Mouse (Mus musculus): ENCODE measurements at regions not wholly inside any gene's neighbourhood (a gene's known extent, or its start where the extent isn't known, plus 50 kb on each side); places are given as distances from the start of the nearest gene placed in this dataset.

DNA sequence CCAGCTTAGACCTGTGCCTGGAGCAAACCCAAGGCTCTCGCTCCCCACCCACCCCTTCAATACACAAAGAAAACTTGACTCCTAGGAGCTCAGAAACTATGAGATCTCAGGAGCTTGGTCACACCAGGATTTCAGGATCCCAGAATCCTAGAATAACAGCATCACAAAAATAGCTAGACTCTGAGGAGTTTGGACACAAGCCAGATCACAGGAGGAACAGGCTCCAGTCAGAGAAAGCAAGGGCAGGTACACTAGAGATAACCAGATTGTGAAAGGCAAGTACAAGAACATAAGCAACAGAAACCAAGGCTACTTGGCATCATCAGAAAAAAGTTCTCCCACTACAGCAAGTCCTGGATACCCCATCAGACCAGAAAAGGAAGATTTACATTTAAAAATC is 221.5 kb downstream of the Epha7 start:
- DNase-seq (ENCODE audit: low spot score), result no peak

- DNase-seq (ENCODE audit: low spot score), result no peak
Measured at GRCm38 (mm10) chr4:29039993-29040392, 227.1 kb downstream of the Epha7 start.

DNA sequence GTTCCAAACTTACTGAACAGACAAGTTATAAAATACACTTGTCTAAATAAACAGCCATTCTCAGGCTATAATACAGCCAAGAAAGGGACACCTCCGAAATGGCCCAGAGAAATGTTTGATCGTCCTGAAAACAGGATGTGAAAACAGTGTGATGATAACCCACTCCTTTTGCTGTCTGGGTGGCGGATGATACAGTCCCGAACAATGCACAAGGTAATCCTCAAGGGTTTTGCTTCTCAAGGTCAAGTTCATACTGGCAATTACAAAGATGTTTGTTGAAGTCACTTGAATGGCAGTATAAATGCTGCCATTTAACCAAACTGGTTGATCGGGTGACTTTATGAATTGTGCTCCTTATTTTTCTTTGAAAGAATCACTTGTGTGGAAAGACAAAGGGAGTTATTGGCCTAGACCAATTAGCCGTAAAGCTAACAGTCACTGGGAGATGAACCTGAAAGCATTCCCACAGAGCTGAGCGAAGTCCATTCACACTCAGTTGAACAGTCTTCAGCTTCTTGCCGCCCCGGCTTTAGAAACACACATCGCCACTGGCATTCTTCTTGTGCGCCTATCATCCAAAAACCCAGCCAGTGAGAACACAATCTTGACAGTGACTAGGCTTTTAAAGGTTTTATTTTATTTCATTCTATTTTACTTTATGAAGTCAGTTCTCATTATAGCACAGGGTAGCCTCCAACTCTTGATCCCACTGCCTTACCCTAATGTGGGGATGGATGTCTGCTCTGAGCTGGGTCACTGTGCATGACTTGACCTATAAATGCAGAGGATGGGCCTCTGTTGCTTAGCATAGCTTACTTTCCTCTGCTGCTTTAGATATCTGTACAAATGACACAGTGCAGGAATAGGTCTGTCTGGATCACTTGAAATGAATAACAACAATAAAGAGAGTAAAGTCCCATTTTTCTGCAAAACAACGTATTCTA is 256.0 kb downstream of the Epha7 start:
- no peak for DNase-seq (ENCODE audit: low spot score)

DNA sequence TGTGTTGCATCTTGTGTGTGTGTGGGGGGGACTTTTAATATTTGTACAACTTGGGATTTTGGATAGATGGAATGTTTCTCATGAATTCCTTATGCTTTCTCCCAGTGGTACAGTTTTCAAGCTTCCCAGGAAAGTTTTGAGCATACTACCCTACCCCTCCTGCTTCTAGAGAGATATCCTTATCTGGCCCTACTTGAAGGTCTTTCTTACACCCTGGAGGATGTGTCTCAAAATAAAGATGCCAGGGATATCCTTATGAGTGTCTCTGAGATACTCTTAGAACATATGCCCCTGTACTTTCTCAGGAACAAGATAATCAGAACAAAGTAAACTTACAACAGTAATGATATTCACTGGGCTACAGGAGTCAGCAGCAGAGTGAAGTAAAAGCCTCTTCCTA is 261.3 kb downstream of the Epha7 start:
- no peak for DNase-seq (ENCODE audit: low spot score)

DNA sequence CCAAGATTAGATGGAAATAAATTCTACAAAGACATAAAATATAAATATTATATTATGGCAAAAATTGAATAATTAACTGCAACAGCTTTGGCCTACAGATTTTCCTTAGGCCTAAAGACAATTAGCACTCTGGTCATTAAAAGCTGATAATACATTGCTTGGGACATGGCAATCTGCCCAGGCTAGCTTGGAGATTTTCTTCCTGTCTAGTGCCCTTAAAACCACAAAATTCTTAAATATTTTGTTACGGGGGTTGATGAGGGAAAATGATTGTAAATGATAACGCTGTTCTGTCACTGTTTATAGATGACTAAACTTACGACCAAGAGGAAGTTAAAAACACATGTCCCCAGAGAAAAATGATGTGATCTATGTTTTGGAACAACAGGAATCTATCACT is 261.9 kb downstream of the Epha7 start:
- no peak for DNase-seq (ENCODE audit: low spot score)

DNA sequence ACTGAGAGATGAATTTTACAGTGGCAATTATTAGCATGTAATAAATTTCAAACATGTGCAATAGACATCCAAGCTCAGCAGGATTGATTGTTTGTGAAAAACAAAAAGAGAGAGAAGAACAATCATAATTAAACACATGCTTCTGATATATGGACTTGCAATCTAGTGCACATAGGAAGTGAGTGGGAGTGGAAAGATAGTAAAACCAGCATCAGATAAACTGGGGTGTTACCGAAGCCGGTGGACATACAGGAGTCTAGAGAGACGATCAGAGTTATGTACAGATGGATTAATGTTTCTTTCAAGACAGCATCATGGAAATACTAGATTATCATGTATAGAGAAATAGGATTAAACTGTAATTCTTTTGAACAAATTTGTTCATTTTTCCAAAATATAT is 263.8 kb downstream of the Epha7 start:
- no peak for DNase-seq (ENCODE audit: low spot score)

- DNase-seq (ENCODE audit: low spot score), result no peak
Measured at GRCm38 (mm10) chr4:29078391-29078790, 265.5 kb downstream of the Epha7 start.

GRCm38 (mm10) chr4:29083545-29084290 is 270.8 kb downstream of the Epha7 start:
- DNase-seq (ENCODE audit: low spot score), result no peak

DNA sequence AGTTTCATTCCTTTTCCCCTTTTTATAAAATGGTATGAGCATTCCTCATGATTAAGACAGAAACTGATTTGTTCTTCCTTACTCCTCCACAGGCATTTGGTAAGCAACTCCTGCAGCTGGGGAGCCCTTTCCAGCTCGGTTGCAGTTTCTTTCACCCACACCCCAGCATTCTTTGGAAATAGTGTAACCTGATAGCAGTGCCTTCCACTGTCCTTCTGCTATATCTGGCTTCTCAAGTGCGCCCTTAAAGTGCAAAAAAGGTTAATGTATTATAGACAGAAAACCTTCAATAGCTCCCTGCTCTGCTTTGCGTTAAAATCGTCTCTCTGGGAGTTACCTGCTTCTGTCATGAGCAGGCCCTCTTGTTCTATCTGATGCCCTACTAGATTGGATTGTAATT is 278.0 kb downstream of the Epha7 start:
- no peak for DNase-seq (ENCODE audit: low spot score)

GRCm38 (mm10) chr4:29091495-29092211 is 278.7 kb downstream of the Epha7 start:
- DNase-seq (ENCODE audit: low spot score), result no peak

- no peak for DNase-seq (ENCODE audit: low spot score)
Measured at GRCm38 (mm10) chr4:29102373-29102772, 289.4 kb downstream of the Epha7 start.

DNA sequence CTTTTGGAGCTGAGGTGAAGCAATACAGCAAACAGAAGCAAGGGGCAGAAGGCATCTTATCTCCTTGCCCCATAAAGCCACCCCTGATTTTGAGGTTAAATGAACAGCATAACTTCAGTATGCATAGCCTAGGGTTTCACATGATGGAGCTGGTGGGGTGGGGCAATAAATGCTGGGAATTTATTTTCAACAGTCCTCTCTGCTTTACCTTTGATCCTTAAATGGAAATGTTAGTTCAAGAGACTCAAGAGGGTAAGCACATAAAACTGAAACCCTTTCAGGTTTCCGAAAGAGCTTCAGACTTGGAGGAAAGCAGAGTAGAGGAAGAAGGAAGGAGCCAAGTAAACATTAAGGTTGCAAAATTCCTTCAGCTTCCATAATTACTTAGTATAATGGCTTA is 290.5 kb downstream of the Epha7 start:
- no peak for DNase-seq (ENCODE audit: low spot score)

- DNase-seq (ENCODE audit: low spot score), result no peak
Measured at GRCm38 (mm10) chr4:29112552-29112951, 299.6 kb downstream of the Epha7 start.

- DNase-seq (ENCODE audit: low spot score), result no peak
Measured at GRCm38 (mm10) chr4:29117025-29117424, 304.1 kb downstream of the Epha7 start.

GRCm38 (mm10) chr4:29117926-29118325 is 305.0 kb downstream of the Epha7 start:
- peak; percentile 36 for DNase-seq (ENCODE audit: low spot score)

GRCm38 (mm10) chr4:29118679-29119479 is 305.9 kb downstream of the Epha7 start:
- no peak for DNase-seq (ENCODE audit: low spot score)

- no peak for DNase-seq (ENCODE audit: low spot score)
Measured at GRCm38 (mm10) chr4:29119480-29120153, 306.7 kb downstream of the Epha7 start.

DNA sequence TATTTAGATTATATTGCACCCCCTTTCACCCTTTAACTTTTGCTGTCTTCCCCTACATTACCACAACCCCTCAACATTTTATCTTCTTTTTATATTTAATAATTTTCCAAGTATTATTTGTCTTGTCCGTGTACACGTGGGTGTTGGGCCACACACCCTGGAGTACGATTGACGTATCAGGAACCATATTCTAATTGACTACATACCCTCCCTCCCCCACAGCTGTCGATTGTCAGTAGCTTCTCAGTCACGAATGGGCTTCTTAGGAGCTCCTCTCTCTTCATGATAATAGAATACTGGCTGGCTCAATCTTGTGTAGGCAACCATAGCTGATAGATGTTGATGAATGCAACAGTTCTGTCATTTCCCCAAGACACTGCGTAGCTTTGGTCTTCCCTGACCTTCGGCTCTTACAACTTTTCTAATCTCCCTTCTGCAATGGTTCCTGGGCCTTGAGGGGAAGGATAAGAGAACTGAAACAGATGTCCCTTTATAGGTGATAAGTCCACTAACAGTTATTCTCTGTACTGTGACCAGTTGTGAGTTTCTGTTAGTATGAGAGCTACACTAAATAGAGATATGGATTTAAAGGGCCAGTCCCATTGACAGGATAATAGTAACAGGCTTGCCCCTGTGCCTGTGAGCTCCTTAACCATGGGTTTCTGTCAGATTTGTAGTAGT is 310.9 kb downstream of the Epha7 start:
- no peak for DNase-seq (ENCODE audit: low spot score)

DNA sequence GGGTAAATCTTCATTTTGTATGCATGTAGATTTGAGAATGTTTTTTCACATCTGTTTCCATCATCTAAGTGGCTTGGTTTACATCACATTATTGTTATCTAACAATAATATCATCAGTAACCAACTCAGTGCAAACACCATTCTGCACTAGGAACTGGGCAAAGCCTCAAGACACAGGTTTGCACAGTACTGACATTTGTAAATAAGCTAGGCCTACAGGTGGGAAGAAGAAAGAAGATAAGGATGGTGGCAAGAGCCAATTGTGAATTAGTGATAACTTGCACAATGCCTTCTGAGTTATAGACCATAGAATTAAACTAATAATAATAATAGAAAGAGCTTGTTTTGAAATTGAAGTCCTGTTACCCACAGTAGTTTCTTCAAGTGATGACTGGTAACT is 317.6 kb downstream of the Epha7 start:
- DNase-seq (ENCODE audit: low spot score), result no peak

Measured in ovary, postnatal 10 days (tissue).